Mouse (Mus musculus) frontal cortex, postnatal 14 days (tissue): ENCODE results near the gene Lhx1.

ENCODE experiments used
- DNase-seq, 2 experiments: peaks; one replicate each; pipeline ENCODE4 v3.0.0; 2022; ENCODE audit warnings: low spot score in 2 of 2

Lhx1 gene

GRCm38 (mm10) chr11:84525421-84526274 is at the start of gene Lhx1:
Gene Lhx1, minus strand, starts transcription at chr11:84525535.
- DNase-seq, result no peak

GRCm38 (mm10) chr11:84574834-84575233 is 49.5 kb upstream of the Lhx1 start:
- DNase-seq, result no peak

GRCm38 (mm10) chr11:84573637-84574036 is 48.3 kb upstream of the Lhx1 start:
- DNase-seq, result no peak

GRCm38 (mm10) chr11:84570812-84571211 is 45.5 kb upstream of the Lhx1 start:
- no peak for DNase-seq

GRCm38 (mm10) chr11:84570392-84570791 is 45.1 kb upstream of the Lhx1 start:
- DNase-seq, result no peak

- no peak for DNase-seq
These were observed 43.9 kb upstream of the Lhx1 start for GRCm38 (mm10) chr11:84569052-84569751.

GRCm38 (mm10) chr11:84568482-84568881 is 43.1 kb upstream of the Lhx1 start:
- no peak for DNase-seq

- DNase-seq, result no peak
These were observed 41.4 kb upstream of the Lhx1 start for GRCm38 (mm10) chr11:84566691-84567090.

GRCm38 (mm10) chr11:84565224-84565623 is 39.9 kb upstream of the Lhx1 start:
- no peak for DNase-seq

- DNase-seq, result no peak
These were observed 38.0 kb upstream of the Lhx1 start for GRCm38 (mm10) chr11:84563360-84563759.

- DNase-seq, result no peak
These were observed 37.5 kb upstream of the Lhx1 start for GRCm38 (mm10) chr11:84562758-84563347.

GRCm38 (mm10) chr11:84561546-84561945 is 36.2 kb upstream of the Lhx1 start:
- DNase-seq, result no peak

- DNase-seq, result no peak
These were observed 28.6 kb upstream of the Lhx1 start for GRCm38 (mm10) chr11:84553821-84554450.

- DNase-seq, result no peak
These were observed 26.0 kb upstream of the Lhx1 start for GRCm38 (mm10) chr11:84551296-84551695.

GRCm38 (mm10) chr11:84549258-84549791 is 24.0 kb upstream of the Lhx1 start:
- no peak for DNase-seq

- DNase-seq, result no peak
These were observed 23.0 kb upstream of the Lhx1 start for GRCm38 (mm10) chr11:84548293-84548692.

GRCm38 (mm10) chr11:84539981-84540380 is 14.6 kb upstream of the Lhx1 start:
- DNase-seq, result no peak

GRCm38 (mm10) chr11:84529797-84530703 is 4.7 kb upstream of the Lhx1 start:
- DNase-seq, result no peak

- DNase-seq, result no peak
These were observed 3.9 kb upstream of the Lhx1 start for GRCm38 (mm10) chr11:84529143-84529755.
